Mouse (Mus musculus) liver, embryonic 15.5 days (tissue): ENCODE measurements around the gene Tspan14. TPM values are rescaled to one million over a fixed set of nuclear protein-coding genes. Genes with fewer than 3 reads are reported as not detected.

Source experiments
- ATAC-seq: fragments of 200-750 bp; cut with Nextera tagmentation; 2 replicates; pipeline ENCODE4 v1.8.0; 2017; ENCODE audit warnings: moderate number of reproducible peaks, mild to moderate bottlenecking, moderate library complexity; ENCODE audit not compliant: insufficient read depth
- H3K27ac ChIP-seq: fragments of 300-500 bp; sonication (generic); replicated peaks from 2 replicates; pipeline ENCODE4 v1.5.1; 2015; ENCODE audit warnings: mild to moderate bottlenecking, inconsistent platforms
- H3K27me3 ChIP-seq: fragments of 300-500 bp; sonication (generic); 2 replicates; pipeline ENCODE4 v1.6.1; 2015; ENCODE audit warnings: mild to moderate bottlenecking, inconsistent platforms
- H3K36me3 ChIP-seq: fragments of 300-500 bp; sonication (generic); replicated peaks from 2 replicates; pipeline ENCODE4 v1.6.1; 2015; ENCODE audit warnings: moderate library complexity, mild to moderate bottlenecking, inconsistent platforms
- H3K4me1 ChIP-seq: fragments of 300-500 bp; sonication (generic); replicated peaks from 2 replicates; pipeline ENCODE4 v1.6.1; 2015; ENCODE audit warnings: inconsistent platforms
- H3K4me2 ChIP-seq: fragments of 300-500 bp; sonication (generic); 2 replicates; pipeline ENCODE4 v1.6.1; 2015; ENCODE audit warnings: moderate library complexity, mild to moderate bottlenecking, inconsistent platforms
- H3K4me3 ChIP-seq: fragments of 300-500 bp; sonication (generic); replicated peaks from 2 replicates; pipeline ENCODE4 v1.5.1; 2015; ENCODE audit warnings: mild to moderate bottlenecking, inconsistent platforms
- H3K9ac ChIP-seq: fragments of 300-500 bp; sonication (generic); 2 replicates; pipeline ENCODE4 v1.6.1; 2015; ENCODE audit warnings: moderate library complexity, mild to moderate bottlenecking, inconsistent platforms
- H3K9me3 ChIP-seq: fragments of 300-500 bp; sonication (generic); replicated peaks from 2 replicates; pipeline ENCODE4 v1.6.1; 2016; ENCODE audit warnings: inconsistent platforms
- WGBS: fragments of 180-500 bp; shearing (Covaris S2); methylation state at CpG from one replicate; pipeline ENCODE4 v1.1.7; 2015; ENCODE audit warnings: mixed read lengths; ENCODE audit not compliant: insufficient replicate concordance; 5-methylcytosine and 5-hydroxymethylcytosine counted together
- polyA plus RNA-seq: library from polyadenylated mRNA; unstranded; fragments of >200 nt; fragmentation: Nextera tagmentation; extraction: Ambion mirVana; gene quantifications from 2 replicates; pipeline ENCODE4 v1.2.1, GENCODE M21; 2015

The Tspan14 gene
- polyA plus RNA-seq, 1 experiment from 2014 or later = 28.8 TPM

- Histone ChIP-seq H3K4me1 (peaks cover 62% of the 10 kb centered on the region), H3K4me3 (no peak overlapping the region; the same call in 1 of the 2 replicates), H3K27me3 (no peaks in the 10 kb centered on the region), H3K9me3 (no peaks in the 10 kb centered on the region), H3K9ac (no peak overlapping the region), H3K27ac (no peak overlapping the region; the same call in 1 of the 2 replicates), H3K4me2 (no peak overlapping the region), H3K36me3 (peaks cover 44% of the 10 kb centered on the region)
- 70% methylated on average over 22 of the region's 22 CpGs for WGBS
- ATAC-seq = no peak
Measured at GRCm38 (mm10) chr14:41004201-41005141, 37.9 kb upstream of the Tspan14 start.

DNA sequence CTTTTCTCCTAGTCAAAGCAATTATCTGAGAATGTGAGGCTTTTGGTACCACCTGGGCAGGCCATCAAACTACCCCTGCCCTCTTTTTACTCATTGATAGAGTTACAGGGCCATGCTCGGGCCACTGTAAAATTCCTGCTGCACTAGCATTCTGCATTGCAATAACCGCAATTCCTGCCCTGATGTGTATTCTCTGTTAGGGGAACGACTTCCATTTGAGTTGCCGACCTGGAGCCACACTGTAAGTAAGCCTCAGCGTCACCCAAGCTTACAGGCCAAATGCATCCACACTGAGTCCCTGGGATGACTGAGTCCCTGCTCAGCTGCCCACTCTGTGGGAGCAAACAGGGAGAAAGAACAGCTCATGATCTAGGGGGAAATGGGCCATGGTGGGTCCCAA, 35.0 kb upstream of the Tspan14 start:
- Histone ChIP-seq H3K9me3 (no peaks in the 10 kb centered on the region), H3K4me3 (no peak overlapping the region), H3K9ac (no peak overlapping the region), H3K27ac (no peak overlapping the region), H3K27me3 (no peaks in the 10 kb centered on the region), H3K4me1 (peaks cover 34% of the 10 kb centered on the region), H3K4me2 (no peak overlapping the region), H3K36me3 (peaks cover 71% of the 10 kb centered on the region)
- 79% methylated on average over 5 of the region's 5 CpGs for WGBS
- no peak for ATAC-seq

DNA sequence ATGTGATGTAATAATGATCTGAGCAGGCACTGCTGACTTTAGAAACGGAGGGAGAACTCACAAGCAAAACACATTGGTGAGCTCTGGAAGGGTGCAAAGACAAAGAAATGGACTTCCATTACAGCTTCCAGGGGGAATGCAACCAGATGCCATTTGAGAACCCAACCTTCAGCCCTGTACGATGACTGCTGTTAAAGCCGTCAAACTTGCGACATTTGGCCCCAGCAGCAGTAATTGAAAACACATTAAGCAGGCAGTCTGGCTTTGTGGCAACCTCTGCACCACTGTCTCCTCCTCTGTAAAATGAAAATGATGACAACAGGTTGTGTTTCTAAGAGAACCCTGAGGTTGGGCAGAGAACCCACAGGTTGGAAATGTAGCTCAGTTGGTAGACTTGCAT, 34.2 kb upstream of the Tspan14 start:
- H3K36me3 ChIP-seq = peaks cover 79% of the 10 kb centered on the region
- H3K4me2 ChIP-seq = no peak overlapping the region
- no peaks in the 10 kb centered on the region for H3K27me3 ChIP-seq
- no peak overlapping the region for H3K9ac ChIP-seq
- H3K9me3 ChIP-seq = no peaks in the 10 kb centered on the region
- WGBS = 86% methylated on average over 4 of the region's 4 CpGs
- H3K27ac ChIP-seq = no peak overlapping the region
- ATAC-seq = no peak
- no peak overlapping the region for H3K4me3 ChIP-seq
- peaks cover 26% of the 10 kb centered on the region for H3K4me1 ChIP-seq

GRCm38 (mm10) chr14:40999904-41000645, 33.5 kb upstream of the Tspan14 start:
- Histone ChIP-seq H3K27ac (no peak overlapping the region), H3K4me2 (no peak overlapping the region), H3K9ac (no peak overlapping the region), H3K9me3 (no peaks in the 10 kb centered on the region), H3K36me3 (peaks cover 86% of the 10 kb centered on the region), H3K4me1 (peaks cover 20% of the 10 kb centered on the region), H3K4me3 (no peak overlapping the region), H3K27me3 (no peaks in the 10 kb centered on the region)
- ATAC-seq = no peak
- 81% methylated on average over 7 of the region's 7 CpGs for WGBS

- Histone ChIP-seq H3K4me1 (peaks cover 28% of the 10 kb centered on the region), H3K4me3 (no peak overlapping the region), H3K27ac (no peak overlapping the region), H3K36me3 (peaks cover 76% of the 10 kb centered on the region), H3K4me2 (no peak overlapping the region), H3K9ac (no peak overlapping the region), H3K27me3 (no peaks in the 10 kb centered on the region), H3K9me3 (no peaks in the 10 kb centered on the region)
- WGBS = 87% methylated on average over 3 of the region's 3 CpGs
- ATAC-seq = no peak
Measured at GRCm38 (mm10) chr14:40996171-40996570, 29.6 kb upstream of the Tspan14 start.

GRCm38 (mm10) chr14:40992464-40992863, 25.9 kb upstream of the Tspan14 start:
- Histone ChIP-seq H3K4me2 (peak overlapping the region; percentile 67), H3K27ac (peak overlapping the region; percentile 84), H3K4me3 (peak overlapping the region; percentile 31), H3K9me3 (no peaks in the 10 kb centered on the region), H3K4me1 (peaks cover 61% of the 10 kb centered on the region), H3K27me3 (no peaks in the 10 kb centered on the region), H3K36me3 (peaks cover 39% of the 10 kb centered on the region), H3K9ac (peak overlapping the region; percentile 50)
- 10% methylated on average over 6 of the region's 6 CpGs for WGBS
- peak; percentile 84 for ATAC-seq

GRCm38 (mm10) chr14:40988780-40989179, 22.2 kb upstream of the Tspan14 start:
- Histone ChIP-seq H3K27ac (peak overlapping the region; percentile 56), H3K9me3 (no peaks in the 10 kb centered on the region), H3K4me1 (peaks cover 57% of the 10 kb centered on the region), H3K27me3 (no peaks in the 10 kb centered on the region), H3K9ac (no peak overlapping the region), H3K4me3 (no peak overlapping the region), H3K36me3 (peaks cover 4% of the 10 kb centered on the region; the same call in 1 of the 2 replicates), H3K4me2 (peak overlapping the region; percentile 32)
- WGBS = 22% methylated on average over 5 of the region's 5 CpGs
- peak; percentile 43 for ATAC-seq

DNA sequence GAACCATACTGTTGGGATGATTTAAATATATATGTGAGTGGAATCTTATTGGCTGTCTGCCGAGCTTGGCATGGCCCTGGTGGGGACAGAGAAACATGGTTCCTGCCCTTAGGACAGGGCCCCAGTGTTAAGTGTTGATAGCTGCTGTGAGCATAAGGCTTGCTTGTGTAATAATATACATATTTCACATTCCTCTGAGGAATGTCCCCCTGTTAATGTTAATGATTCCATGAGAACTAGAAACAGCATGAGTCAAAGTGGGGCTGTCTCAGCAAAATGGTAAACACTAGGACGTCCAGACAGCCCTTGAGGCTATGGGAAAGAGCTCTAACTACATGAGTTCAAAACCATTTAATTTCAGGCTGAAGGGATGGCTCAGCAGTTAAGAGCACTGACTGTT, 20.6 kb upstream of the Tspan14 start:
- H3K4me3 ChIP-seq = no peak overlapping the region
- H3K27ac ChIP-seq = no peak overlapping the region
- no peak overlapping the region for H3K9ac ChIP-seq
- no peaks in the 10 kb centered on the region for H3K27me3 ChIP-seq
- no peaks in the 10 kb centered on the region for H3K9me3 ChIP-seq
- H3K4me1 ChIP-seq = peaks cover 43% of the 10 kb centered on the region
- no peak for ATAC-seq
- 78% methylated on average over 2 of the region's 2 CpGs for WGBS
- no peaks in the 10 kb centered on the region for H3K36me3 ChIP-seq
- no peak overlapping the region for H3K4me2 ChIP-seq

DNA sequence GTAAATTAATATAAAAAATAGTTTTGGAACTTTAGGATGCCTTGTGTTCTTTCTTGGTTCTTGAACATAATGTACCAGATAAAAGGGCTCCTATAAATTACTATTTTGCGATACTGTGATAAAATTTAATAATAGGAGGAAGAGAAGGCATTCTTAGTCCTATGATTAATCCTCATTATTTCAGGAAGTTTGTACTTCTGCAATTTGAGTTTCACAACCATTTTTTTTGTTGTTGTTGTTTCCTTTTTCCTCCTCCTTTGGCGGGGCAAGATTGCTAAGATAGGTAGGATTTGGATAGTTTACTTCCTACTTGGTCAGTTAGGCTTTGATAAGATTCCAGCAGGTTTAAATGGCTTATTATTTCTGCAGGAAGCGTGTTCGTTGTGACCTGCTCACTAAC, 19.0 kb upstream of the Tspan14 start:
- H3K9ac ChIP-seq = no peak overlapping the region
- H3K4me2 ChIP-seq = no peak overlapping the region
- H3K9me3 ChIP-seq = no peaks in the 10 kb centered on the region
- H3K27ac ChIP-seq = no peak overlapping the region
- no peaks in the 10 kb centered on the region for H3K27me3 ChIP-seq
- ATAC-seq = no peak
- no peak overlapping the region for H3K4me3 ChIP-seq
- no peaks in the 10 kb centered on the region for H3K36me3 ChIP-seq
- 55% methylated on average over 4 of the region's 4 CpGs for WGBS
- H3K4me1 ChIP-seq = peaks cover 28% of the 10 kb centered on the region

- Histone ChIP-seq H3K36me3 (no peaks in the 10 kb centered on the region), H3K9me3 (no peaks in the 10 kb centered on the region), H3K27ac (no peak overlapping the region), H3K27me3 (no peaks in the 10 kb centered on the region), H3K9ac (no peak overlapping the region), H3K4me2 (no peak overlapping the region), H3K4me1 (0 out of 2 replicates have a peak, but pooled peaks cover 7% of the 10 kb centered on the region), H3K4me3 (no peak overlapping the region)
- ATAC-seq = no peak
- WGBS = 48% methylated on average over 1 of the region's 1 CpGs
Measured at GRCm38 (mm10) chr14:40979723-40980122, 13.1 kb upstream of the Tspan14 start.

DNA sequence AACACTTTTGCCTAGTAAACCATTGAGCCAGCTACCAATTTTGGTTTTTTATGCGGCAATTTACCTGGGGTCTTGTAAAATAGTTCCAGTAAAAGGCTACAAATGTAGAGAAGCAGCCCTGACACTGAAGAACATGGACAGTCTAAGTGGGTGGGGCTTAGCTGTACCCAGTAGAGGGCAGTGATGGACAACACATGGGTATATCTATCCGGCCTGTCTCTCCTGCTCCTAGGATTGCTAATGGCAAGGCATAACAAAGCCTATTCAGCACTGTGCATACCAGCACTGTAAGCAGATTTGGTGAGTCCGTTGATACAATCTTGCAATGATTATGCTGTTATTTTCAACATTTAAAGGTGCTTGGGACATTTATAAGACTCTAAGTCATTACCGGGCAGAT, 12.4 kb upstream of the Tspan14 start:
- Histone ChIP-seq H3K27ac (no peak overlapping the region), H3K4me3 (no peak overlapping the region), H3K36me3 (no peaks in the 10 kb centered on the region), H3K4me1 (0 out of 2 replicates have a peak, but pooled peaks cover 7% of the 10 kb centered on the region), H3K27me3 (no peaks in the 10 kb centered on the region), H3K9ac (no peak overlapping the region), H3K9me3 (no peaks in the 10 kb centered on the region), H3K4me2 (no peak overlapping the region)
- WGBS = 42% methylated on average over 4 of the region's 4 CpGs
- peak; percentile 71 for ATAC-seq
